Mouse (Mus musculus) olfactory bulb, adult 2 months (tissue): Measurements from ENCODE around the gene Coro2a. TPM values are rescaled to one million over a fixed set of nuclear protein-coding genes. Genes with fewer than 3 reads are reported as not detected.
"Not testable (repeated sequence)": the region's sequence is repeated elsewhere in the genome, so short reads cannot be mapped to it uniquely, and the experiment has no call there.

Source experiments
- H3K27ac ChIP-seq: fragments of 200-500 bp; 2 replicates; pipeline ENCODE4 v1.5.1; 2012; ENCODE audit warnings: low read depth, low read length; ENCODE audit not compliant: insufficient read depth
- H3K4me1 ChIP-seq: fragments of 200-500 bp; 2 replicates; pipeline ENCODE4 v1.6.1; 2012; ENCODE audit warnings: low read length; ENCODE audit not compliant: control insufficient read depth, insufficient read depth
- H3K4me3 ChIP-seq: fragments of 200-500 bp; 2 replicates; pipeline ENCODE4 v1.5.1; 2012; ENCODE audit warnings: mild to moderate bottlenecking, low read depth, low read length, moderate library complexity; ENCODE audit not compliant: insufficient read depth
- CTCF ChIP-seq: fragments of 200-500 bp; IDR thresholded peaks from 2 replicates; pipeline ENCODE4 v1.5.1; 2012; ENCODE audit warnings: low read depth, mild to moderate bottlenecking, low read length, moderate library complexity; ENCODE audit not compliant: insufficient read depth
- POLR2A ChIP-seq: fragments of 200-500 bp; IDR thresholded peaks from 2 replicates; pipeline ENCODE4 v1.6.1; 2012; ENCODE audit warnings: mild to moderate bottlenecking, low read depth, low read length, moderate library complexity; ENCODE audit not compliant: insufficient read depth
- WGBS: fragments of 180-500 bp; shearing (Covaris S2); methylation state at CpG from one replicate; pipeline ENCODE4 v1.1.7; 2018; 5-methylcytosine and 5-hydroxymethylcytosine counted together
- polyA plus RNA-seq: library from polyadenylated mRNA; stranded (reverse); fragments of >200 nt; gene quantifications from 2 replicates; pipeline ENCODE4 v1.2.4, GENCODE M21; 2012; ENCODE audit warnings: low replicate concordance; ENCODE audit not compliant: missing spikeins, insufficient read depth, insufficient read length

Gene Coro2a
- polyA plus RNA-seq, result not detected in 2 replicates

GRCm38 (mm10) chr4:46601844-46602423 lies at the start of gene Coro2a:
Coro2a (minus strand) TSS chr4:46602202.
- Histone ChIP-seq H3K4me1 (peaks cover 7% of the 10 kb centered on the region), H3K4me3 (peak within 1 kb of the TSS; percentile 59), H3K27ac (no peak within 1 kb of the TSS)
- peak; percentile 90 for TF ChIP-seq CTCF
- TF ChIP-seq POLR2A, result no peak
- WGBS, result 1% methylated on average over 56 of the region's 66 CpGs

- Histone ChIP-seq H3K27ac (no peak within 1 kb of the TSS), H3K4me3 (peak within 1 kb of the TSS; percentile 76), H3K4me1 (peaks cover 10% of the 10 kb centered on the region)
- TF ChIP-seq POLR2A (0 out of 2 replicates have a peak, but pooled peaks have one; percentile 20), CTCF (no peak)
- under 1% methylated on average over 67 of the region's 69 CpGs for WGBS
These were observed 48.2 kb upstream of the Coro2a start, which contains the start of gene Tbc1d2 for GRCm38 (mm10) chr4:46650086-46650753. Tbc1d2 (minus strand) TSS chr4:46650209.

- 67% methylated on average over 4 of the region's 4 CpGs for WGBS
- no peak for TF ChIP-seq CTCF
- TF ChIP-seq POLR2A, result no peak
- Histone ChIP-seq H3K27ac (no peak overlapping the region), H3K4me3 (peak overlapping the region; percentile 76), H3K4me1 (peaks cover 10% of the 10 kb centered on the region)
These were observed 47.2 kb upstream of the Coro2a start for GRCm38 (mm10) chr4:46649161-46649560.

GRCm38 (mm10) chr4:46643676-46644112 lies 41.7 kb upstream of the Coro2a start:
- 94% methylated on average over 8 of the region's 8 CpGs for WGBS
- TF ChIP-seq POLR2A (no peak), CTCF (no peak)
- no peaks in the 10 kb centered on the region for H3K4me1 ChIP-seq
- H3K4me3 ChIP-seq, result no peak overlapping the region
- H3K27ac ChIP-seq, result no peak overlapping the region

- Histone ChIP-seq H3K27ac (no peak overlapping the region), H3K4me1 (no peaks in the 10 kb centered on the region), H3K4me3 (no peak overlapping the region)
- TF ChIP-seq CTCF (no peak), POLR2A (no peak)
- 80% methylated on average over 8 of the region's 8 CpGs for WGBS
These were observed 41.1 kb upstream of the Coro2a start for GRCm38 (mm10) chr4:46642924-46643675.

- 58% methylated on average over 4 of the region's 4 CpGs for WGBS
- Histone ChIP-seq H3K27ac (no peak overlapping the region), H3K4me1 (no peaks in the 10 kb centered on the region), H3K4me3 (no peak overlapping the region)
- TF ChIP-seq POLR2A (no peak), CTCF (no peak)
These were observed 39.3 kb upstream of the Coro2a start for GRCm38 (mm10) chr4:46641283-46641682.

- Histone ChIP-seq H3K4me3 (no peak overlapping the region), H3K4me1 (peaks cover 4% of the 10 kb centered on the region; the same call in 1 of the 2 replicates), H3K27ac (no peak overlapping the region)
- WGBS, result 73% methylated on average over 8 of the region's 8 CpGs
- TF ChIP-seq CTCF, result no peak
- no peak for TF ChIP-seq POLR2A
These were observed 37.9 kb upstream of the Coro2a start for GRCm38 (mm10) chr4:46639866-46640265.

- not testable (repeated sequence) for H3K4me3 ChIP-seq, H3K4me1 ChIP-seq, H3K27ac ChIP-seq
- 95% methylated on average over 10 of the region's 10 CpGs for WGBS
These were observed 35.2 kb upstream of the Coro2a start for GRCm38 (mm10) chr4:46637250-46637649.
